In the genomic region with DNA sequence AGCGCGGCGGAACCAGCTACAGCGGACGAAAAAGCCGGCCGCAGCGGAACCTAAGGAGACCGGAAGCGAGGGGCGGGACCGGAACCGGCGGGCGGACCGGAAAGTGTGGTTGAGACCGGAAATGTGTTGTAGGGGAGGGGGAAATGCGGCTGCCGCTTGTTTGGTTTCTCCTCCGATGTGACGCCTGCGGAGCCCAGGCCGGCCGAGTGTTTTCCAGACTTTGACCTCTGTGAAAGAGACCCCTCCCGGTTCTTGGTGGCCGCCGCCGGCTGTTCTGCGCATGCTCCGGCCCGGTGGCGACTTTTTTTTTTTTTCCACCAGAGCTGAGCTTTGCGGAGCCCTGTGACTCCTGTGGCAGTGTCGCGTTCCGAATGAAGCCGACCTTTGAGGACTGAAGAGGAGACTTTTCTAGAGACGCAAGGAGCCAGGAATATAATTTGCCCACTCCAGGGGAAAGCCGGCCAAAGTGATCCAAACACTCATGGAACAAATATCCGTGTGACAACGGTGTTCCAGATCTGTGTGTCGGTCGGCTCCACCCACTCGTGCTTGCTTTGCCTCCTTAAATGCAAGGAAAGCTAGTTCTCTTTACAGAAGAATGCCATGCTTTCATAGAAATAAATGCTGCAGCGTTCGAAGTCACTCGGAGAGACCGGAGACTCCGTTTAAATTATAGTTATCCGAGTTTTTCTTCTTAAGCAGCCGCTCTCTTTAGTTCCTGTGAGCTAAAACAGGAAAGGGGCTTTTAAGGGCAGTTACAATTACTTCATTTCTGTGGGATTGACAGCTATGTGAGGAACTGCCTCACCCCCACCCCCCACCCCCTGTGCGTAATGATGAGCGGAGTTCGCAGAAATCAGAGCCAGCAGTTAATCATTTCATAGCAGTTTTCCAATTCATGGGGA, we compare ENCODE assay signal across 1 mouse cellular context.
TF ChIP-seq lines count a peak whose summit lies in the region.

Ublcp1 (minus strand) TSS at position 67 of the 905 bp plus-strand sequence.

TF ChIP-seq in MEL, 35 proteins besides CTCF, POLR2A, EP300 and RAD21 (continued from another document):
- TF ChIP-seq RCOR1 (IDR thresholded peaks at IDR 0.05; ENCODE audit: low read depth, low read length) (no peak), KAT2A (conservative IDR thresholded peaks at IDR 0.05; ENCODE audit: low read depth, low read length) (peak; percentile 63; the same call in 1 of the 2 replicates), GATA1 (IDR thresholded peaks at IDR 0.05; ENCODE audit: low read depth, low read length) (no peak), MAFK (IDR thresholded peaks at IDR 0.05; ENCODE audit: borderline replicate concordance, low read depth, low read length) (no peak), TBP (IDR thresholded peaks at IDR 0.05; ENCODE audit: low read depth, low read length) (peak; percentile 76), MXI1 (IDR thresholded peaks at IDR 0.05; ENCODE audit: low read depth, low read length) (peak; percentile 72), ETS1 (IDR thresholded peaks at IDR 0.05; ENCODE audit: low read depth, low read length) (peak; percentile 63), ELF1 (IDR thresholded peaks at IDR 0.05; ENCODE audit: low read depth, low read length) (peak; percentile 91), SMC3 (IDR thresholded peaks at IDR 0.05; ENCODE audit: low read depth, low read length) (no peak), MYC (IDR thresholded peaks at IDR 0.05; ENCODE audit: low read depth, low read length) (peak; percentile 44; the same call in 1 of the 2 replicates)
